Mouse (Mus musculus) CH12.LX (cell line): ENCODE data around the gene Rpl24. TPM values are rescaled to one million over a fixed set of nuclear protein-coding genes. Genes with fewer than 3 reads are reported as not detected.

Experiments
- DNase-seq: peaks from one replicate; pipeline ENCODE4 v3.0.0-alpha.2; 2013; ENCODE audit errors: extremely low read depth
- H3K27ac ChIP-seq: 2 replicates; pipeline ENCODE4 v1.5.1; 2012; ENCODE audit warnings: low read depth, mild to moderate bottlenecking, control low read depth, moderate library complexity; ENCODE audit not compliant: insufficient read depth
- H3K27me3 ChIP-seq: replicated peaks from 2 replicates; pipeline ENCODE3; 2012; ENCODE audit warnings: inconsistent platforms
- H3K36me3 ChIP-seq, 2 experiments: replicated peaks in 1 of 2; 2 replicates each; pipeline versions ENCODE3 to v1.6.1; 2012; ENCODE audit warnings: inconsistent platforms in 1 of 2, low read length in 1 of 2, mild to moderate bottlenecking in 1 of 2, mixed read lengths in 1 of 2, moderate library complexity in 1 of 2; ENCODE audit not compliant: control insufficient read depth in 1 of 2, insufficient read depth in 1 of 2
- H3K4me1 ChIP-seq, 2 experiments: 2 replicates each; pipeline ENCODE4 v1.6.1; 2012; ENCODE audit warnings: inconsistent platforms in 1 of 2, moderate library complexity in 1 of 2; ENCODE audit not compliant: insufficient read depth in 2 of 2, control insufficient read depth in 1 of 2
- H3K4me2 ChIP-seq: 2 replicates; pipeline ENCODE4 v1.6.1; 2012; ENCODE audit warnings: low read depth, mild to moderate bottlenecking, control low read depth; ENCODE audit not compliant: poor library complexity, insufficient read depth, severe bottlenecking
- H3K4me3 ChIP-seq, 3 experiments: fragments of 150-350 bp in 1 of 3; sonication (generic) in 1 of 3; replicated peaks in 1 of 3; 2 replicates each; pipeline versions ENCODE3 to v1.5.1; 2011 to 2012; ENCODE audit warnings: low read depth in 2 of 3, low read length in 2 of 3, mild to moderate bottlenecking in 2 of 3, moderate library complexity in 2 of 3, control low read depth in 1 of 3, improper control_type of control experiment in 1 of 3, inconsistent platforms in 1 of 3, mixed read lengths in 1 of 3; ENCODE audit not compliant: poor library complexity in 1 of 3
- H3K79me2 ChIP-seq: replicated peaks from 2 replicates; pipeline ENCODE4 v1.6.1; 2012; ENCODE audit warnings: mild to moderate bottlenecking, moderate library complexity; ENCODE audit not compliant: control insufficient read depth, poor library complexity, insufficient read depth, severe bottlenecking; ENCODE audit errors: extremely low read depth
- H3K9ac ChIP-seq: 2 replicates; pipeline ENCODE4 v1.6.1; 2012; ENCODE audit warnings: low read depth, mild to moderate bottlenecking, control low read depth, moderate library complexity; ENCODE audit not compliant: insufficient read depth
- H3K9me3 ChIP-seq: replicated peaks from 2 replicates; pipeline ENCODE3; 2012; ENCODE audit warnings: low read length, inconsistent platforms, mixed read lengths
- BHLHE40 ChIP-seq: IDR thresholded peaks from 2 replicates; pipeline ENCODE4 v1.6.1; 2011; ENCODE audit warnings: mild to moderate bottlenecking, low read depth, low read length, improper control_type of control experiment
- CHD1 ChIP-seq: IDR thresholded peaks from 2 replicates; pipeline ENCODE4 v1.6.1; 2012; ENCODE audit warnings: low read depth, low read length, improper control_type of control experiment, inconsistent platforms
- CHD2 ChIP-seq: IDR thresholded peaks from 2 replicates; pipeline ENCODE4 v1.6.1; 2011; ENCODE audit warnings: low read length, improper control_type of control experiment
- CTCF ChIP-seq, 2 experiments: IDR thresholded peaks in 1 of 2; conservative IDR thresholded peaks in 1 of 2; 2 replicates each; pipeline ENCODE4 v1.5.1; 2011 to 2012; ENCODE audit warnings: low read depth in 2 of 2, low read length in 2 of 2, improper control_type of control experiment in 1 of 2, inconsistent platforms in 1 of 2, mild to moderate bottlenecking in 1 of 2, moderate library complexity in 1 of 2
- ELF1 ChIP-seq: IDR thresholded peaks from 2 replicates; pipeline ENCODE4 v1.6.1; 2014; ENCODE audit warnings: low read depth, mild to moderate bottlenecking, inconsistent platforms, low read length, improper control_type of control experiment
- EP300 ChIP-seq: IDR thresholded peaks from 2 replicates; pipeline ENCODE4 v1.6.1; 2011; ENCODE audit warnings: low read length, improper control_type of control experiment
- GABPA ChIP-seq: IDR thresholded peaks from 2 replicates; pipeline ENCODE4 v1.6.1; 2012; ENCODE audit warnings: low read depth, low read length, improper control_type of control experiment, inconsistent platforms; ENCODE audit not compliant: insufficient replicate concordance
- HCFC1 ChIP-seq: IDR thresholded peaks from 2 replicates; pipeline ENCODE4 v1.6.1; 2012; ENCODE audit warnings: low read depth, mild to moderate bottlenecking, inconsistent platforms, low read length, improper control_type of control experiment
- IRF4 ChIP-seq: IDR thresholded peaks from 2 replicates; pipeline ENCODE4 v1.6.1; 2014; ENCODE audit warnings: low read depth, mild to moderate bottlenecking, inconsistent platforms, low read length, improper control_type of control experiment
- MAX ChIP-seq: IDR thresholded peaks from 2 replicates; pipeline ENCODE4 v1.6.1; 2011; ENCODE audit warnings: low read length, improper control_type of control experiment
- MAZ ChIP-seq: IDR thresholded peaks from 2 replicates; pipeline ENCODE4 v1.6.1; 2012; ENCODE audit warnings: low read depth, mild to moderate bottlenecking, inconsistent platforms, low read length, improper control_type of control experiment, moderate library complexity
- MXI1 ChIP-seq: IDR thresholded peaks from 2 replicates; pipeline ENCODE4 v1.6.1; 2011; ENCODE audit warnings: mild to moderate bottlenecking, low read depth, low read length, improper control_type of control experiment
- MYC ChIP-seq: IDR thresholded peaks from 2 replicates; pipeline ENCODE4 v1.6.1; 2011; ENCODE audit warnings: low read depth, mild to moderate bottlenecking, improper control_type of control experiment, low read length
- NELFE ChIP-seq: IDR thresholded peaks from 2 replicates; pipeline ENCODE4 v1.6.1; 2011; ENCODE audit warnings: low read depth, low read length, improper control_type of control experiment
- NRF1 ChIP-seq: IDR thresholded peaks from 2 replicates; pipeline ENCODE4 v1.6.1; 2014; ENCODE audit warnings: low read depth, mild to moderate bottlenecking, inconsistent platforms, low read length, improper control_type of control experiment, moderate library complexity
- POLR2A ChIP-seq: IDR thresholded peaks from 2 replicates; pipeline ENCODE4 v1.6.1; 2011; ENCODE audit warnings: low read depth, mild to moderate bottlenecking, improper control_type of control experiment, low read length
- RCOR1 ChIP-seq: conservative IDR thresholded peaks from 2 replicates; pipeline ENCODE4 v1.6.1; 2012; ENCODE audit warnings: low read depth, mild to moderate bottlenecking, inconsistent platforms, low read length, improper control_type of control experiment
- SIN3A ChIP-seq: IDR thresholded peaks from 2 replicates; pipeline ENCODE4 v1.6.1; 2012; ENCODE audit warnings: low read length, improper control_type of control experiment, inconsistent platforms
- TBP ChIP-seq: conservative IDR thresholded peaks from 2 replicates; pipeline ENCODE4 v1.6.1; 2011; ENCODE audit warnings: low read depth, low read length, improper control_type of control experiment
- TCF12 ChIP-seq: IDR thresholded peaks from 2 replicates; pipeline ENCODE4 v1.6.1; 2014; ENCODE audit warnings: low read depth, mild to moderate bottlenecking, inconsistent platforms, low read length, improper control_type of control experiment
- USF1 ChIP-seq: IDR thresholded peaks from 2 replicates; pipeline ENCODE4 v1.6.1; 2014; ENCODE audit warnings: low read depth, mild to moderate bottlenecking, inconsistent platforms, low read length, improper control_type of control experiment
- USF2 ChIP-seq: conservative IDR thresholded peaks from 2 replicates; pipeline ENCODE4 v1.6.1; 2011; ENCODE audit warnings: low read depth, low read length, improper control_type of control experiment
- ZNF384 ChIP-seq: IDR thresholded peaks from 2 replicates; pipeline ENCODE4 v1.6.1; 2012; ENCODE audit warnings: low read depth, low read length, improper control_type of control experiment, inconsistent platforms
- dilution Hi-C: fragments of 300-500 bp; cut with MboI; formaldehyde crosslinking; loops from 2 replicates; pipeline ENCODE4 v1.14.3; 2020; ENCODE audit warnings: low sequenced_read_pairs; ENCODE audit not compliant: extremely low pct_unique_long_range_greater_than_20kb, extremely low pct_ligation_motif_present
- in situ Hi-C: fragments of 300-500 bp; cut with MboI; formaldehyde crosslinking; loops from 3 replicates; pipeline ENCODE4 v1.14.3; 2019; ENCODE audit warnings: low sequenced_read_pairs, low pct_ligation_motif_present, low pct_unique_long_range_greater_than_20kb, mixed read lengths
- polyA plus RNA-seq: library from polyadenylated mRNA; unstranded; fragments of >175 nt; gene quantifications from 2 replicates; pipeline ENCODE4 v1.2.1, GENCODE M21; 2012; ENCODE audit warnings: low read depth; ENCODE audit not compliant: insufficient read length
- total RNA-seq, 2 experiments: library from RNA; depleted of rRNA; stranded (reverse); fragments of 300-350 nt in 1 of 2; fragments of >200 nt in 1 of 2; gene quantifications; 2 replicates each; pipeline ENCODE4 v1.2.3; 2012 to 2014

Gene Rpl24
- total and polyA plus RNA-seq, 3 experiments = 96.4 to 2,739 (median 2,337) TPM

DNA sequence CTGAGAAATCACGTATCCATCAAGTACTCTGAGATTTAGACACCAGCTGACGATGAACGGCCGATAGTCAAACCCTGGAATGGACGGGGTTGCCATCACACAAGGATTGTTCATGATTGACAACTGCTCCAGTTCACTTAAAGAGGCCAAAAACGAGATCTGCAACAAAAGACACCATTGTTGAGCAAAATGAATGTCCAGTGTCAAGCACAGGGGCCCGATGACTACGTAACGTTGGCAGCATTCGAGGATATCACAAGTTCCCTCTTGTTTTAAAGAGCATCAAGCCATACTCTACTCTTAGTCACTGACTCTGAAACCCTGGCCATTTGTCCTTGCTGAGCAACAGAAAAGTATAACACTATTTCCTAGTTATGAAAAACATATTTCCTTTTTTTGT, 44.0 kb upstream of the Rpl24 start:
- no peaks in the 10 kb centered on the region for H3K79me2 ChIP-seq
- DNase-seq = no peak
- H3K36me3 ChIP-seq = peaks cover 39 to 76% of the 10 kb centered on the region in 2 experiments
- no peaks in the 10 kb centered on the region for H3K4me1 ChIP-seq
- no peak overlapping the region for H3K4me3 ChIP-seq
- no peak for TF ChIP-seq USF1
- dilution Hi-C loops = no loop called here
- H3K27me3 ChIP-seq = no peaks in the 10 kb centered on the region
- H3K9me3 ChIP-seq = no peaks in the 10 kb centered on the region
- no peak overlapping the region for H3K4me2 ChIP-seq
- H3K27ac ChIP-seq = no peak overlapping the region
- H3K9ac ChIP-seq = no peak overlapping the region
- in situ Hi-C loops = no loop called here

DNA sequence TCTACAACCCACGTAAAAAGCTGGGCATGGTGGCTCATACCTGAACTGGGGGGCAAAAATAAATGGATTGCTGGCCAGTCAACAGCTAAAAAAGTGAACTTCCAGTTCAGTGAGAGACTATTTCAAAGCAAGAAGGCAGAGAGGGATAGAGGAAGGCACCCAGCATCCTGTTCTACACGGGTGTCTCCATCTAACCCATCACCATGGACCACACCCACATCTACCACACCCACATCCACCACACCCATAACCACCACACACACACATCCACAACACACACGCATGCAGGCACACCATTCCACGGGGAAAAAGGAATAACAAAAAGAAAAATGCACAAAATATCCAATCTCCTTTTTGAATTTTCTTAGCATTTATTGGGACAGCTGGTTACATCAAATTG, 42.1 kb upstream of the Rpl24 start:
- no peaks in the 10 kb centered on the region for H3K27me3 ChIP-seq
- in situ Hi-C loops (no loop called here), dilution Hi-C loops (no loop called here)
- no peak overlapping the region for H3K9ac ChIP-seq
- peaks cover 34 to 74% of the 10 kb centered on the region in 2 experiments for H3K36me3 ChIP-seq
- no peaks in the 10 kb centered on the region for H3K4me1 ChIP-seq
- no peak overlapping the region for H3K4me3 ChIP-seq
- no peak for TF ChIP-seq TBP
- no peak for TF ChIP-seq TCF12
- no peak for TF ChIP-seq GABPA
- TF ChIP-seq RCOR1 = no peak
- TF ChIP-seq MYC = no peak
- no peaks in the 10 kb centered on the region for H3K9me3 ChIP-seq
- H3K27ac ChIP-seq = no peak overlapping the region
- H3K4me2 ChIP-seq = no peak overlapping the region
- no peak for DNase-seq
- H3K79me2 ChIP-seq = no peaks in the 10 kb centered on the region

DNA sequence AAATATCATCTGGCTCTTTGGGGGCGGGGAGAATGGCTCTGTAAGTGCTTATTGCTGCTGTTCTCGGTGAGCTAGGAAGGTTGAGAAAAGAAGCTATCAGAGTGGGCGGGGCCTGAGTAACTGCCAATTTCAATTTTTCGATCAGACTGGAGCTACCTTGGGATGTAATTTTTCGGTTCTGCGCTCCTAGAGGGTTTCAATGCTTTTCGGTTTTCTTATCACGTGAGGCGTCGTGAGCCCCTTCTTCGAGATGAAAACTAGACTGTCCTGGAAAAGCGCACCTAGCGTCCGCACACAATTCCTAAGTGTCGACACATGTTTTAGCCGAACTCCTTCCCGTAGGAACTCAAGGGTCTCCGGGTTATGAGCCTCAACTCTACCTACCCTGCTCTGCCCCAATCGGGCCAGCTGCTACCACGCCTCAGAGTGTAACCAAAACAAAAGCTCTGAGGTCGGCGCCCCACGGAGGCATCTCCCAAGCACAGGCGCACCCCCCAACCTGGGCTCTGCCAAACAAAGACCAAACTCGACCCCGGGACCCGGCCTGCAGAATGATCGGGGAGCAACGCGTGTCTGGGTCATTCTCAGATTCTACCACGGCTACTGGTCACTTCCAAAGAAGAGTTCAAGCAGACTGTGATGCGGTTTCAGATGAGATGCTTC, 32.3 kb upstream of the Rpl24 start:
- Histone ChIP-seq H3K27me3 (no peaks in the 10 kb centered on the region), H3K4me3 (peak overlapping the region; percentile 65 to 81 (median 71)), H3K9ac (peak overlapping the region; percentile 69), H3K4me1 (peaks cover 0 to 14% of the 10 kb centered on the region in 2 experiments; a peak in 1 of 4 replicates), H3K9me3 (peaks cover 3% of the 10 kb centered on the region), H3K36me3 (peaks cover 10 to 27% of the 10 kb centered on the region in 2 experiments), H3K79me2 (0 out of 2 replicates have a peak, but pooled peaks cover 7% of the 10 kb centered on the region), H3K4me2 (peak overlapping the region; percentile 45), H3K27ac (peak overlapping the region; percentile 5; the same call in 1 of the 2 replicates)
- DNase-seq = peak; percentile 62
- TF ChIP-seq USF1 = peak; percentile 44
- peak; percentile 73; the same call in 1 of the 2 replicates for TF ChIP-seq MAX
- TF ChIP-seq MAZ = no peak
- TF ChIP-seq ZNF384 = no peak
- TF ChIP-seq EP300 = no peak
- 0 out of 4 replicates have a peak, but pooled peaks of 1 of the 2 experiments have one; percentile 9 for TF ChIP-seq CTCF (conservative IDR thresholded peaks at IDR 0.05 in 1 of 2, IDR thresholded peaks at IDR 0.05 in 1 of 2; ENCODE audit: low read depth in 2 of 2, low read length in 2 of 2)
- TF ChIP-seq HCFC1 = no peak
- TF ChIP-seq USF2 = peak; percentile 26; the same call in 1 of the 2 replicates
- TF ChIP-seq NELFE = peak; percentile 19; the same call in 1 of the 2 replicates
- TF ChIP-seq SIN3A = peak; percentile 77
- 0 out of 2 replicates have a peak, but pooled peaks have one; percentile 43 for TF ChIP-seq CHD2
- TF ChIP-seq ELF1 = 0 out of 2 replicates have a peak, but pooled peaks have one; percentile 16
- peak; percentile 86 for TF ChIP-seq BHLHE40
- no peak for TF ChIP-seq NRF1
- TF ChIP-seq MXI1 = peak; percentile 58; the same call in 1 of the 2 replicates
- no peak for TF ChIP-seq POLR2A
- 0 out of 2 replicates have a peak, but pooled peaks have one; percentile 45 for TF ChIP-seq CHD1
- TF ChIP-seq IRF4 = 0 out of 2 replicates have a peak, but pooled peaks have one; percentile 22
- dilution Hi-C loops = no loop called here
- in situ Hi-C loops = loop anchor here (25.0 kb wide), 1 partner anchor 778 kb away; the partner anchor contains the start of gene Tfg
